Mouse (Mus musculus) common myeloid progenitor, adult 5-6 weeks (primary cell): ENCODE measurements around the gene Uchl5. TPM values are rescaled to one million over a fixed set of nuclear protein-coding genes. Genes with fewer than 3 reads are reported as not detected.

Experiments used
- total RNA-seq: library from RNA; stranded (forward); fragments of 200-1000, 187-1606 nt; gene quantifications from 2 replicates; pipeline ENCODE4 v1.2.3, GENCODE M21; 2017

The Uchl5 gene
- total RNA-seq, 1 experiment from 2014 or later = 194 TPM

Other genes starting within 250 kb of the Uchl5 start
- 0.18 TPM in 1 of 2 replicates, not detected in the other for gene B3galt2, start 136.6 kb upstream of the Uchl5 start, total RNA-seq
- 13.2 and 24.6 TPM in 2 replicates for gene Cdc73, start 74.4 kb upstream of the Uchl5 start, total RNA-seq
- 36.8 and 47.7 TPM in 2 replicates for gene Glrx2, start 60.9 kb upstream of the Uchl5 start, total RNA-seq
- 6.7 and 7.4 TPM in 2 replicates for gene Trove2, start 204 bp upstream of the Uchl5 start, total RNA-seq
- 98.6 and 123 TPM in 2 replicates for gene Rgs2, start 226.9 kb downstream of the Uchl5 start, total RNA-seq